Mouse (Mus musculus): ENCODE data around the gene Uri1.

GRCm38 (mm10) chr7:38023451-38023850, at the start of gene Uri1:
- TF ChIP-seq CTCF (IDR thresholded peaks at IDR 0.05; ENCODE audit: borderline replicate concordance, control insufficient read depth, extremely low read depth, insufficient read depth, low read length, poor library complexity), result no peak
- no peak for TF ChIP-seq POLR2A (IDR thresholded peaks at IDR 0.05; ENCODE audit: control insufficient read depth, extremely low read depth, insufficient read depth, low read length, poor library complexity)

Data from thymus, adult 2 months (tissue).